Mouse (Mus musculus) effector memory CD4-positive, alpha-beta T cell, adult 5 months (primary cell): ENCODE results near the gene Gpx3. TPM values are rescaled to one million over a fixed set of nuclear protein-coding genes. Genes with fewer than 3 reads are reported as not detected.

ENCODE experiments used
- polyA plus RNA-seq: library from polyadenylated mRNA; unstranded; fragments of 100-300 nt; shearing (Covaris generic); gene quantifications from one replicate; pipeline ENCODE4 v1.2.1, GENCODE M21; 2017

Gpx3 gene
- 1.3 TPM for polyA plus RNA-seq

DNA sequence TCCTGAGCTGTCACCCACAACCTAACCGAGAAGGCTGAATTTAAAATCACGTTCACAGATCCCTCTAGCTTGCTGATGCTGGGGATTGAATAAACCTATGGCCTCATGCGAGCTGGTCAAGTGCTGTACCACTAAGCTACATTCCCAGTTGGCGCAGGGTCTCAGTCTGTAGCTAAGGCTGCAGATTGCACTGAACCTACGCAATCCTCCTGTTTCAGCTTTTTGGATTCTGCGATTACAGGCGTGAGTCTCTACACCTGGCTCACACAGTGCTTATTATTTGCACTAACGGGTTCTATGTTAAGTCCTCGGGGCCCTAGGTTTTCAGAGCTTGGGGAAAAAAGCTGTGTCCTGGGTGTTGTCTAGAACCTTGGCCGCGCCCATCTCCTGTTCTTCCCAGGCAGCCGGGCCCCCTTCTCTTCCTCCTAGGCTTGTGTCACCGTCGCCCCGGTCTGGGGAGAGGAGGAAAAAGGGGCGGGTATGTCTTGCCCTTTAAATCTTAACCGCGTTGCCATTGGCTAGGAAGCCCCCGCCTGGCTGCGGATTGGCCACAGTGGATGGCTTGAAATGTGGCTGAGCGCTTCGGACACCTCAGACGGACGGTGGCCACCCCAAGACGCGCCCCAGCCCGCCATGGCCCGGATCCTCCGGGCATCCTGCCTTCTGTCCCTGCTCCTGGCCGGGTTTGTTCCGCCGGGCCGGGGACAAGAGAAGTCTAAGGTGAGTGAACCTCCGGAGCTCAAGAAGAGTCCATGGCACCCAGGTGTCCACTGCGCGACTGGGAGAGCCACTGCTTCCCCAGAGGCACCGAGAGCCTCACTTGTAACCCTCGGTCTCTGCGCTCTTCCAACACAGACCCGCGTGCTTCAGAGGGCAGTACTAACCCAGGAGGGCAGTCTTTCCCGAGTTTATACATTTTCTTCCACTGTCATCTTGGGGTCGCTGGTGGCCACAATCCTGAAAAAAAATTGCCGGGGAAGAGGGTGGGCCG, at the start of gene Gpx3:
Gpx3 (plus strand) TSS at position 121 of the 991 bp plus-strand sequence.

DNA sequence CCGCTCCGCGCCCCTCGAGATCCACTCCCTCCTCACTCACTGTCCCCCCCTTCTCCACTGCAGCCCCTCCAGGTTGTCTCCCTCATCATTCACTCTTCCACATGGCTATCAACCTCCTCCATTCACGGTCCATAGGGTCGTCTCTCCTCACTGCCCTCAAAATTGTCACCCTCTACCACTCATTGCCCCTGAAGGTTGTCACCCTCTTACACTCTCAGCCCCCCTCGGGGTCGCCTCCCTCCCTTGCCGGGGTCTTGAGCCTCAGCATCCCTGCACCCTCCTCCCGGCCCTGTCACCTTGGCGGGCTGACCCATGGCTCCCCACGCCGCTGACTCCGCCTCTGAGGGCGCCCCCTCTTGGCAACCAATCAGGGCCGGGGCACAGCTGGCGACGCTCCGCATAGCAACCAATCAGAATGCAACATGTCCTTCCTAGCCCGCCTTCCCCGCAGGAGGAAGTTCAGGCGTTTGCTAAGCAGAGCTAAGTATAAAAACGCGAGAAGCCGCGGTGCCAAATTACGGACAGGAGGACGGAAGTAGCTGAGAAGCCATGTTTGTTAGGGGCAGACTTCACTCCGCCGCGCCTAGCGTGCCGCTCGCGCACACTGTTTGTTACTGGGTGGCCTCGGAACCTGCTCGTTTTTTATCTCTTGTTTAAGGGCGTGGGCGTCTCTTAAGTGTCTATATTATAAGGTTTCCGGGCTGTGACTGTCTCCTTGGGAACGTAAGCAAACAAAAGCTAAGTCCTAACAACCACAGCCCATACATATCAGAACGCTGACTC, 41.8 kb upstream of the Gpx3 start, which contains the start of gene Lyrm7:
Lyrm7 (minus strand) TSS at position 661 of the 783 bp plus-strand sequence.

DNA sequence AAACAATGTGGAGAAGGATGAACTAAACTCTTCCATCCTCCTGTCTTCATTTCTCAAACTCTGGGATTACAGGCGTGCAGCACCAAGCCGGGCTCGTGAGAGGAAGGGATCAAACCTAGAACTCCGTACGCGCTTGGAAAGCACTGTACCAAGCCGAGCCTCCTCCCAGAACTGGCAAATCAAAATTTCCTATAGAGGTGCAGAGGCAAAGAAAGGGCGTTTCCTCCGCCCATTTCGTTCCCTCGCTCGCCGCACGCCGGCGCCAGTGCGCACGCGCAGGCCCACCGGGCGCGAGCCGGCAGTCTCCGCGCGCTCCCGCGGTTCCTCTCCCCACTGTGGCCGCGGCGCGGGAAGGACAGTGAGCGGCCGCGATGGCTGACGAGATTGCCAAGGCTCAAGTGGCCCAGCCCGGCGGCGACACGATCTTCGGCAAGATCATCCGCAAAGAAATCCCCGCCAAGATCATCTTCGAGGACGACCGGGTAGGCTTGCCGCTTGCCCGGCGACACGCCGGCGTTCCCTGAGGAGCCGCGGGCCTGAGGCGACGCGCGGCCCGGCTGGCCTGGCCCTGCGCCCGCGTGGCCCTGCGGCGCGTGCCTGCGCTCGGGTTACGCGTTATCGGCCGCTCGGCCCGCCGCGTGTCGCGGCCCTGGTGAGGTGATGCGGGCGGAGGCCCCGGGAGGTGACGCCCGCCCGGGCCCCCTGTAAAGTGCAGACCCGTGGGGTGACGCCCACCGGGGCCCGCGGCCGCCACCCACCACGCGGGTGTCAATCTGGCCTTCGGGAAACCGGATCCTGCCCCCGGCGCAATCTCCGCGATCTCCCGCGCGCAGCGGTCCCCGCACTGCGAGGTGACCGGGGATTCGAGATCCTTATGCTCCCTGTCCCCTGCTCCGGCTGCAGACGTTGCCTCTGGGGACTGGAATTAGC, 35.9 kb upstream of the Gpx3 start, which contains the start of gene Hint1:
Hint1 (plus strand) TSS at position 265 of the 930 bp plus-strand sequence.

Other genes starting within 250 kb of the Gpx3 start
- 282 TPM for gene Cdc42se2, start 114.8 kb upstream of the Gpx3 start, polyA plus RNA-seq
- gene Lyrm7, start 41.5 kb upstream of the Gpx3 start, polyA plus RNA-seq: 2.3 TPM
- gene Hint1, start 36.1 kb upstream of the Gpx3 start, polyA plus RNA-seq: 207 TPM
- gene Tnip1, start 60.5 kb downstream of the Gpx3 start, polyA plus RNA-seq: 203 TPM
- gene Anxa6, start 131.0 kb downstream of the Gpx3 start, polyA plus RNA-seq: 480 TPM
- gene Ccdc69, start 175.7 kb downstream of the Gpx3 start, polyA plus RNA-seq: 32.8 TPM
- 43.9 TPM for gene Gm2a, start 195.7 kb downstream of the Gpx3 start, polyA plus RNA-seq
- gene Slc36a3, start 249.3 kb downstream of the Gpx3 start, polyA plus RNA-seq: not detected